Mouse (Mus musculus) left cerebral cortex, postnatal 36 days (tissue): Measurements from ENCODE around the gene Grpr. TPM values are rescaled to one million over a fixed set of nuclear protein-coding genes. Genes with fewer than 3 reads are reported as not detected.

Experiments
- DNase-seq, 2 experiments: peaks; one replicate each; pipeline ENCODE4 v3.0.0; 2021 to 2022; ENCODE audit warnings: low spot score in 2 of 2, mixed read lengths in 1 of 2
- intact Hi-C: fragments of 180-260 bp; cut with DNase I; formaldehyde crosslinking; loops from one replicate; pipeline ENCODE4 v1.15.1; 2025
- total RNA-seq, 2 experiments: library from RNA; stranded (reverse); gene quantifications; 2 replicates each; pipeline ENCODE4 v1.2.3; 2021

Grpr gene
- total RNA-seq, result 1 to 10 TPM; 1.0 to 1.7 TPM

GRCm38 (mm10) chrX:163549666-163550065 lies at the start of gene Grpr:
Gene Grpr (minus strand): TSS chrX:163549677.
- DNase-seq, result peak; percentile 26 to 35
- intact Hi-C loops, result no loop called here

- no peak for DNase-seq
- intact Hi-C loops, result no loop called here
Measured at GRCm38 (mm10) chrX:163560521-163560920, 11.0 kb upstream of the Grpr start.

GRCm38 (mm10) chrX:163547042-163547441 lies 2.4 kb downstream of the Grpr start:
- no peak for DNase-seq
- intact Hi-C loops, result no loop called here

- DNase-seq, result no peak
- intact Hi-C loops, result no loop called here
Measured at GRCm38 (mm10) chrX:163532836-163533235, 16.6 kb downstream of the Grpr start.

GRCm38 (mm10) chrX:163518963-163519541 lies 30.4 kb downstream of the Grpr start:
- no peak for DNase-seq
- intact Hi-C loops, result no loop called here

- intact Hi-C loops, result no loop called here
- no peak for DNase-seq
Measured at GRCm38 (mm10) chrX:163511766-163512165, 37.7 kb downstream of the Grpr start.

- intact Hi-C loops, result no loop called here
- DNase-seq, result no peak
Measured at GRCm38 (mm10) chrX:163502088-163502487, 47.4 kb downstream of the Grpr start.

Other genes starting within 250 kb of the Grpr start
- gene Rnf138rt1, start 211.7 kb upstream of the Grpr start, total RNA-seq, result under 1 TPM; 0.54 to 0.68 TPM